29 mouse cellular contexts compared by ENCODE assay signal in genomic region chr7:68571315-68571714, GRCm38 (mm10).
DNase-seq lines count a peak whose midpoint lies in the region; ATAC-seq and TF ChIP-seq lines count a peak whose summit lies in the region.
"Had no signal": no experiment of that assay in that cellular context is flagged by ENCODE, and none has a peak within 500 bp of the region (broad histone marks: within the 10 kb centered on the region; RNA-seq: fewer than 3 reads in every experiment).

No protein-coding gene starts in this region.

- H3K27ac ChIP-seq in heart, embryonic 13.5 days (replicated peaks): no peak overlapping the region
- H3K27ac ChIP-seq in liver, postnatal 0 days (ENCODE audit: low read depth): no peak overlapping the region
- H3K27ac ChIP-seq: embryonic facial prominence, embryonic 15.5 days; forebrain, embryonic 15.5 days; gastrocnemius, adult 2 months; heart, embryonic 10.5 days; hindbrain, embryonic 13.5 days; kidney, embryonic 15.5 days; left cerebral cortex, adult 2 months; limb, embryonic 13.5 days; liver, embryonic 12.5 days; neural tube, embryonic 13.5 days had no signal

- peaks cover 10% of the 10 kb centered on the region; the same call in 1 of the 2 replicates for H3K4me1 ChIP-seq in heart, embryonic 13.5 days
- no peaks in the 10 kb centered on the region for H3K4me1 ChIP-seq in liver, postnatal 0 days (ENCODE audit: insufficient read depth)
- H3K4me1 ChIP-seq: embryonic facial prominence, embryonic 15.5 days; forebrain, embryonic 15.5 days; liver, embryonic 12.5 days; megakaryocyte, embryonic 14.5 days; neural tube, embryonic 13.5 days had no signal

- no peaks in the 10 kb centered on the region for H3K27me3 ChIP-seq in heart, embryonic 13.5 days (replicated peaks)
- H3K27me3 ChIP-seq in liver, postnatal 0 days (ENCODE audit: insufficient read depth, low read length): no peaks in the 10 kb centered on the region
- H3K27me3 ChIP-seq: embryonic facial prominence, embryonic 15.5 days; forebrain, embryonic 15.5 days; hindbrain, embryonic 13.5 days; kidney, embryonic 15.5 days; limb, embryonic 13.5 days; liver, embryonic 12.5 days; megakaryocyte, embryonic 14.5 days; neural tube, embryonic 13.5 days had no signal

- no peak overlapping the region for H3K9ac ChIP-seq in heart, embryonic 13.5 days
- no peak overlapping the region for H3K9ac ChIP-seq in liver, postnatal 0 days (replicated peaks)
- H3K9ac ChIP-seq: embryonic facial prominence, embryonic 15.5 days; forebrain, embryonic 15.5 days; hindbrain, embryonic 13.5 days; kidney, embryonic 15.5 days; limb, embryonic 13.5 days; liver, embryonic 12.5 days; neural tube, embryonic 13.5 days had no signal

- peak overlapping the region; percentile 58; the same call in 1 of the 2 replicates for H3K4me2 ChIP-seq in heart, embryonic 13.5 days
- peak overlapping the region; percentile 13; the same call in 1 of the 2 replicates for H3K4me2 ChIP-seq in liver, postnatal 0 days (ENCODE audit: low read depth, low read length)
- H3K4me2 ChIP-seq: embryonic facial prominence, embryonic 15.5 days; forebrain, embryonic 15.5 days; hindbrain, embryonic 13.5 days; kidney, embryonic 15.5 days; limb, embryonic 13.5 days; neural tube, embryonic 13.5 days had no signal

- H3K4me3 ChIP-seq in heart, embryonic 13.5 days: no peak overlapping the region
- no peak overlapping the region for H3K4me3 ChIP-seq in liver, postnatal 0 days (ENCODE audit: low read depth, low read length)
- H3K4me3 ChIP-seq: embryonic facial prominence, embryonic 15.5 days; forebrain, embryonic 15.5 days; gastrocnemius, adult 2 months; hindbrain, embryonic 13.5 days; kidney, embryonic 15.5 days; left cerebral cortex, adult 2 months; limb, embryonic 13.5 days; liver, embryonic 12.5 days; megakaryocyte, embryonic 14.5 days; neural tube, embryonic 13.5 days had no signal

- no peak for TF ChIP-seq CTCF in liver, postnatal 0 days (IDR thresholded peaks at IDR 0.05; ENCODE audit: low read depth)

- ATAC-seq in heart, embryonic 13.5 days (ENCODE audit: extremely low read depth, insufficient number of reproducible peaks, low FRiP score, low TSS enrichment): no peak
- no peak for ATAC-seq in liver, postnatal 0 days
- ATAC-seq: CD4-positive, CD25-positive, alpha-beta regulatory T cell, adult 4 months; forebrain, embryonic 15.5 days; inflammation-experienced regulatory T-cells, adult 6 months; liver, embryonic 12.5 days had no signal

- no peaks in the 10 kb centered on the region for H3K36me3 ChIP-seq in heart, embryonic 13.5 days
- H3K36me3 ChIP-seq in liver, postnatal 0 days (replicated peaks; ENCODE audit: insufficient read depth, low read length): no peaks in the 10 kb centered on the region
- H3K36me3 ChIP-seq: embryonic facial prominence, embryonic 15.5 days; forebrain, embryonic 15.5 days; heart, embryonic 10.5 days; hindbrain, embryonic 13.5 days; kidney, embryonic 15.5 days; limb, embryonic 13.5 days; liver, embryonic 12.5 days; neural tube, embryonic 13.5 days had no signal

- no peak for TF ChIP-seq EP300 in liver, postnatal 0 days (IDR thresholded peaks at IDR 0.05; ENCODE audit: low read depth)

- WGBS in heart, embryonic 13.5 days: 54% methylated on average over 4 of the region's 4 CpGs
- WGBS in liver, postnatal 0 days (ENCODE audit: insufficient replicate concordance): 39% methylated on average over 4 of the region's 4 CpGs

- no peak for DNase-seq in heart, adult 18-20 months
- no peak for DNase-seq in liver, postnatal 0 days
- DNase-seq in liver: no peak
- DNase-seq in Muller cell, postnatal 12 days (ENCODE audit: inconsistent ontology term): peak; percentile 4
- peak; percentile 55 for DNase-seq in embryo, embryonic 10.5 days (ENCODE audit: low spot score)
- no peak for DNase-seq in layer of hippocampus, postnatal 25 days (ENCODE audit: extremely low spot score in 1 of 2, low spot score in 1 of 2)
- DNase-seq in kidney, adult 8-10 months: no peak
- DNase-seq: adrenal gland, postnatal 10 days; cerebellum, adult 8-10 months; cerebellum, postnatal 25 days; gastrocnemius, adult 2 months; kidney, adult 11 months; kidney, postnatal 25 days; lung, adult 18-20 months; lung, postnatal 4 days; right cerebral cortex, postnatal 14 days had no signal

- no peaks in the 10 kb centered on the region for H3K9me3 ChIP-seq in heart, embryonic 13.5 days
- H3K9me3 ChIP-seq in liver, postnatal 0 days (ENCODE audit: low read length): no peaks in the 10 kb centered on the region
- H3K9me3 ChIP-seq: embryonic facial prominence, embryonic 15.5 days; forebrain, embryonic 15.5 days; heart, embryonic 10.5 days; hindbrain, embryonic 13.5 days; kidney, embryonic 15.5 days; limb, embryonic 13.5 days; liver, embryonic 12.5 days; megakaryocyte, embryonic 14.5 days; neural tube, embryonic 13.5 days had no signal

Comparison
In these comparisons a context has a peak if more than half of its experiments do, and no peak if none do; other contexts are left out.
1. DNase-seq: peak in Muller cell, postnatal 12 days (single experiment) and embryo, embryonic 10.5 days (single experiment); none in heart, adult 18-20 months (0 of 2), liver, postnatal 0 days (single experiment), liver (single experiment), layer of hippocampus, postnatal 25 days (0 of 2) and kidney, adult 8-10 months (0 of 2).